Mouse (Mus musculus) neural tube, embryonic 11.5 days (tissue): Measurements from ENCODE around the gene Ppp6r2. TPM values are rescaled to one million over a fixed set of nuclear protein-coding genes. Genes with fewer than 3 reads are reported as not detected.

ENCODE experiments used
- ATAC-seq: fragments of 200-750 bp; cut with Nextera tagmentation; 2 replicates; pipeline ENCODE4 v1.8.0; 2017; ENCODE audit warnings: moderate number of reproducible peaks, mild to moderate bottlenecking, moderate TSS enrichment, moderate library complexity; ENCODE audit not compliant: insufficient read depth, low FRiP score, low TSS enrichment
- DNase-seq: peaks from one replicate; pipeline ENCODE4 v3.0.0-alpha.2; 2015; ENCODE audit warnings: low spot score
- H3K27ac ChIP-seq: fragments of 300-500 bp; sonication (generic); 2 replicates; pipeline ENCODE4 v1.5.1; 2014; ENCODE audit warnings: low read depth, mild to moderate bottlenecking, low read length
- H3K27me3 ChIP-seq: fragments of 300-500 bp; sonication (generic); 2 replicates; pipeline ENCODE4 v1.6.1; 2014; ENCODE audit warnings: mild to moderate bottlenecking, low read length, mixed read lengths; ENCODE audit not compliant: control insufficient read depth, insufficient read depth
- H3K36me3 ChIP-seq: fragments of 300-500 bp; sonication (generic); 2 replicates; pipeline ENCODE4 v1.6.1; 2014; ENCODE audit warnings: mild to moderate bottlenecking, low read length, moderate library complexity, mixed read lengths; ENCODE audit not compliant: control insufficient read depth, insufficient read depth
- H3K4me1 ChIP-seq: fragments of 300-500 bp; sonication (generic); 2 replicates; pipeline ENCODE4 v1.6.1; 2014; ENCODE audit warnings: low read length, mixed read lengths; ENCODE audit not compliant: control insufficient read depth, insufficient read depth
- H3K4me2 ChIP-seq: fragments of 300-500 bp; sonication (generic); 2 replicates; pipeline ENCODE4 v1.6.1; 2014; ENCODE audit warnings: low read depth, mild to moderate bottlenecking, moderate library complexity
- H3K4me3 ChIP-seq: fragments of 300-500 bp; sonication (generic); 2 replicates; pipeline ENCODE4 v1.5.1; 2014; ENCODE audit warnings: low read depth, low read length
- H3K9ac ChIP-seq: fragments of 300-500 bp; sonication (generic); 2 replicates; pipeline ENCODE4 v1.6.1; 2014; ENCODE audit warnings: mild to moderate bottlenecking, low read length
- H3K9me3 ChIP-seq: fragments of 300-500 bp; sonication (generic); 2 replicates; pipeline ENCODE4 v1.6.1; 2016; ENCODE audit warnings: low read length; ENCODE audit not compliant: control insufficient read depth
- WGBS: fragments of 180-500 bp; shearing (Covaris S2); extraction: QIAGEN DNeasy Blood & Tissue Kit; methylation state at CpG from one replicate; pipeline ENCODE4 v1.1.7; 2014; 5-methylcytosine and 5-hydroxymethylcytosine counted together
- polyA plus RNA-seq: library from polyadenylated mRNA; unstranded; fragments of >200 nt; fragmentation: Nextera tagmentation; extraction: Ambion mirVana; gene quantifications from 2 replicates; pipeline ENCODE4 v1.2.1, GENCODE M21; 2014

Gene Ppp6r2
- polyA plus RNA-seq, 1 experiment from 2014 or later, result 47.1 TPM

- Histone ChIP-seq H3K4me2 (no peak overlapping the region), H3K9ac (no peak overlapping the region), H3K4me3 (no peak overlapping the region), H3K9me3 (no peaks in the 10 kb centered on the region), H3K4me1 (no peaks in the 10 kb centered on the region), H3K27me3 (no peaks in the 10 kb centered on the region), H3K27ac (no peak overlapping the region), H3K36me3 (peaks cover 47% of the 10 kb centered on the region)
- ATAC-seq (no peak), DNase-seq (no peak)
- 97% methylated on average over 8 of the region's 8 CpGs for WGBS
Measured at GRCm38 (mm10) chr15:89300600-89300999, 89.2 kb downstream of the Ppp6r2 start.

DNA sequence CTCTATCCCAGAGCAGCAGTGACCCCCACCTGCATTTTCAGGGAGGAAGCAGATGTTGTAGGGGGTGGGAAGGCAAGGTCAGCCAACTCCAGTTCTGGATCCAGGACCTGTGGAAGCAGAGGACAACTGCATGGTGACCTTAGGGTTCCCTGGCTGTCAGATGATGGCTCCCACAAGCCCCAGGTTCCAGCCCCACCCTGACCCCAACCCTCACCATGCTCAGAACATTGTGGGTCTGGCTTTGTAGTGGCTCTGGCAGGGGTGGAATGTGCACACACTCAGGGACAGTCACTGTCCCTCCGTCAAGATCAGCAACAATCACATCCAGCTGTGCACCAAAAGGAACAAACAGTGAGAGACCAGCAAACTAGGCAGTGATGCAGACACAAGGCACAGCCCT lies 94.6 kb downstream of the Ppp6r2 start:
- Histone ChIP-seq H3K4me2 (no peak overlapping the region), H3K27ac (no peak overlapping the region), H3K4me3 (no peak overlapping the region), H3K9me3 (no peaks in the 10 kb centered on the region), H3K36me3 (peaks cover 31% of the 10 kb centered on the region), H3K27me3 (no peaks in the 10 kb centered on the region), H3K9ac (no peak overlapping the region), H3K4me1 (no peaks in the 10 kb centered on the region)
- ATAC-seq, result no peak
- no peak for DNase-seq
- WGBS, result 89% methylated on average over 1 of the region's 1 CpGs

GRCm38 (mm10) chr15:89307461-89307860 lies 96.1 kb downstream of the Ppp6r2 start:
- WGBS, result 92% methylated on average over 13 of the region's 13 CpGs
- no peak overlapping the region for H3K9ac ChIP-seq
- no peaks in the 10 kb centered on the region for H3K9me3 ChIP-seq

DNA sequence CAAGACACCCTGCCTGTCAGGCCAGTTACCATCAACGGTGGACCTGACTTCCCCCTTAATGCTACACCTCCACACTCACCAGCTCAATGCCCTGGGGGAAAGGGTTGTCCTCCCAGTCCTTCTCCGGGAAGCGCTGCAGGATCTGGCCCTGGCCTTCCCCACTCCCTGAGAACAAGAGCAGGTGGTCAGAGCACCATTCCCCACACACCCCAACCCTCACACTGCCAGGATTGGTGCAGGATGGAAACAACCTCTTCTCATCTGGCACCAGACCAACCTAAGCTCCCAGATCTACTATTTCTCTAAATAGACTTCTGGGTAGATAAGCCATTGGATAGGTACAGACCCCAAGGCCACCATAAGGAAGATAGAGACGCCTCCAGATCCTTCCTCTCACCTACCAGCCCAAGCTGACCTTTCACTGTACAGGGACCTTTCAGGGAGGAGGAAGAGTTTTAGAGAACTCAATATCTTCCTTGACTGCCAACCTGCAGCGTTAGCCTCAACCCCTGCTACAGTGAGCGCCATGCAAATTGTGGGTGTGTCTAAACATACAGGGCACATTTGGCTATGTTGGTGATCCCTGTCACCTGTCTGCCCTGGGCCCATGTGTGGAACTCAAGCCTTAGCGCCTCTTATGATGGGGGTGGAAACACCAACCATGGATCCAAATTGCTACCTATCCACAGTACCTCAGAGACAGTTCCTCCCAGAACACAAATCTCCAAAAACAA lies 97.2 kb downstream of the Ppp6r2 start:
- no peak overlapping the region for H3K27ac ChIP-seq
- H3K36me3 ChIP-seq, result peaks cover 13% of the 10 kb centered on the region
- DNase-seq, result no peak
- H3K4me3 ChIP-seq, result no peak overlapping the region
- ATAC-seq, result no peak
- 91% methylated on average over 7 of the region's 7 CpGs for WGBS
- no peak overlapping the region for H3K9ac ChIP-seq
- no peaks in the 10 kb centered on the region for H3K27me3 ChIP-seq
- no peak overlapping the region for H3K4me2 ChIP-seq
- H3K4me1 ChIP-seq, result peaks cover 6% of the 10 kb centered on the region; the same call in 1 of the 2 replicates
- H3K9me3 ChIP-seq, result no peaks in the 10 kb centered on the region

More at GRCm38 (mm10) chr15:89307461-89307860, 96.1 kb downstream of the Ppp6r2 start:
- DNase-seq, result no peak
- Histone ChIP-seq H3K27ac (no peak overlapping the region), H3K4me3 (no peak overlapping the region), H3K36me3 (peaks cover 22% of the 10 kb centered on the region), H3K4me2 (no peak overlapping the region), H3K27me3 (no peaks in the 10 kb centered on the region), H3K4me1 (no peaks in the 10 kb centered on the region)
- ATAC-seq, result no peak

- WGBS, result 82% methylated on average over 6 of the region's 6 CpGs
- ATAC-seq, result no peak
- no peak for DNase-seq
- Histone ChIP-seq H3K9me3 (no peaks in the 10 kb centered on the region), H3K4me2 (no peak overlapping the region), H3K4me3 (no peak overlapping the region), H3K27me3 (no peaks in the 10 kb centered on the region), H3K4me1 (peaks cover 12% of the 10 kb centered on the region), H3K9ac (no peak overlapping the region), H3K36me3 (0 out of 2 replicates have a peak, but pooled peaks cover 4% of the 10 kb centered on the region), H3K27ac (no peak overlapping the region)
Measured at GRCm38 (mm10) chr15:89309962-89310498, 98.7 kb downstream of the Ppp6r2 start.

DNA sequence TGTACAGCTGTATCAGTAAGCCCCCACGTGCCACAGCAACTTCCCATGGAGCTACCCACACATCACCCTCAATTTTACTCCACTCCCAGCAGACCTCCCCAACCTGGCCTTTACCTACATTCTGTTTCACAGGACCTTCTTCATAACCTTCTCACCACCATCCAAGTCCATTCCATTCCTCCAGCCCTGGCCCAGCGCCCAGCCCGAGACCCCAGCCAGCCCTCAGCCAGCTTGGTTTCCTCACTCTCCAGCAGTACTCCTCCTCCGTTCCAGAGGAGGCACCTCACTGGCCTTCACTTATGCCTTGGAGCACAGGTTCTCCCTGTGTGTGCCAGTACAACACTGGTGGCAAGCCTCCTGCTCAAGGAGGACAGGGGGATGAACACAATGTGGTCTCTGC lies 102.0 kb downstream of the Ppp6r2 start:
- DNase-seq (no peak), ATAC-seq (no peak)
- WGBS, result 82% methylated on average over 4 of the region's 4 CpGs
- no peak overlapping the region; the same call in 1 of the 2 replicates for H3K9ac ChIP-seq
- H3K9me3 ChIP-seq, result no peaks in the 10 kb centered on the region
- H3K4me3 ChIP-seq, result peak overlapping the region; percentile 8; the same call in 1 of the 2 replicates
- no peaks in the 10 kb centered on the region for H3K36me3 ChIP-seq
- no peak overlapping the region; the same call in 1 of the 2 replicates for H3K4me2 ChIP-seq
- no peak overlapping the region for H3K27ac ChIP-seq
- H3K27me3 ChIP-seq, result no peaks in the 10 kb centered on the region
- H3K4me1 ChIP-seq, result peaks cover 12% of the 10 kb centered on the region

DNA sequence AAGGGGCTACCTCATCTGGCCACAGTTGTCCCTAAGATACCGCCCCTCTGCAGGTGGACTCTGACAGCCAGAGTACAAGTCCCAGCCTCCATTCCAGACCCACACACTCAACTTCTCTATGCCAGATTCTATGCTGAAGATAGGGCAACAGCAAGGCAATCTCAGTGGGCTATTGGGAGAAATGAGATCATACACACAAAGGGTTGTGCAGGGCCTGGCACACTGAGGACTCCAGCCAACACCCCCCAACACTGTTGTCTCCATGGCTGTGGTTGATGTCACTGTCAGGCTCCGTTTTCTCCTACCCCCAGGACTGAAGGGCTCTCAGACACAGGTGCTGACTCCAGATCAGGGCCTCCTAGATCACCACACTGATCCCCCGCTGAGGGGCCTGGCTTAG lies 102.8 kb downstream of the Ppp6r2 start:
- H3K4me1 ChIP-seq, result peaks cover 12% of the 10 kb centered on the region
- H3K36me3 ChIP-seq, result no peaks in the 10 kb centered on the region
- H3K4me3 ChIP-seq, result peak overlapping the region; percentile 98
- H3K9ac ChIP-seq, result peak overlapping the region; percentile 86
- no peaks in the 10 kb centered on the region for H3K9me3 ChIP-seq
- no peak for ATAC-seq
- H3K27me3 ChIP-seq, result no peaks in the 10 kb centered on the region
- no peak for DNase-seq
- H3K27ac ChIP-seq, result no peak overlapping the region
- H3K4me2 ChIP-seq, result peak overlapping the region; percentile 78
- 33% methylated on average over 3 of the region's 3 CpGs for WGBS

GRCm38 (mm10) chr15:89314511-89315189 lies 103.3 kb downstream of the Ppp6r2 start:
- WGBS, result under 1% methylated on average over 58 of the region's 58 CpGs
- H3K27ac ChIP-seq, result no peak overlapping the region
- H3K36me3 ChIP-seq, result no peaks in the 10 kb centered on the region
- peak overlapping the region; percentile 78 for H3K4me2 ChIP-seq
- H3K9me3 ChIP-seq, result no peaks in the 10 kb centered on the region
- no peaks in the 10 kb centered on the region for H3K27me3 ChIP-seq
- ATAC-seq (peak; percentile 56), DNase-seq (peak; percentile 38)
- peak overlapping the region; percentile 86 for H3K9ac ChIP-seq
- H3K4me1 ChIP-seq, result peaks cover 12% of the 10 kb centered on the region
- H3K4me3 ChIP-seq, result peak overlapping the region; percentile 98
